Mouse (Mus musculus) G1E (cell line): ENCODE measurements at regions not wholly inside any gene's neighbourhood (a gene's known extent, or its start where the extent isn't known, plus 50 kb on each side); places are given as distances from the start of the nearest gene placed in this dataset.

Experiments
- CTCF ChIP-seq: IDR thresholded peaks from 2 replicates; pipeline ENCODE4 v1.5.1; 2012; ENCODE audit warnings: low read depth, low read length, inconsistent platforms, mixed read lengths
- POLR2AphosphoS5 ChIP-seq: IDR thresholded peaks from 2 replicates; pipeline ENCODE4 v1.6.1; 2012; ENCODE audit warnings: low read depth, low read length, inconsistent platforms; ENCODE audit not compliant: insufficient replicate concordance

- TF ChIP-seq CTCF (no peak), POLR2AphosphoS5 (no peak)
Measured at GRCm38 (mm10) chr13:28465187-28465880, 208.0 kb downstream of the Gm11361 start.
